In genomic region chrX:157449000-157449399, GRCm38 (mm10) we compare ENCODE assay signal across 28 mouse cellular contexts. TPM values are rescaled to one million over a fixed set of nuclear protein-coding genes. Genes with fewer than 3 reads are reported as not detected.
"Had no signal": no experiment of that assay in that cellular context is flagged by ENCODE, and none has a peak within 500 bp of the region (broad histone marks: within the 10 kb centered on the region; RNA-seq: fewer than 3 reads in every experiment).

No protein-coding gene starts in this region.

- DNase-seq: gastrocnemius, postnatal 14 days; gastrocnemius, postnatal 36 days; heart, adult 11 months; heart, adult 2 months; heart, postnatal 14 days; heart, postnatal 36 days; kidney, adult 11 months; kidney, adult 2 months; kidney, adult 9 months; kidney, postnatal 10 days; kidney, postnatal 25 days; kidney, postnatal 4 days; left cerebral cortex, postnatal 4 days had no signal

- ATAC-seq: hindbrain, postnatal 0 days; intestine, embryonic 16.5 days; liver, embryonic 12.5 days had no signal

- H3K27ac ChIP-seq: heart, adult 2 months; heart, embryonic 13.5 days; heart, embryonic 15.5 days; hindbrain, embryonic 13.5 days; hindbrain, embryonic 15.5 days; hindbrain, postnatal 0 days; layer of hippocampus, adult 2 months; left cerebral cortex, adult 2 months; limb, embryonic 13.5 days; limb, embryonic 15.5 days; liver, embryonic 12.5 days; liver, embryonic 14.5 days had no signal

- H3K4me2 ChIP-seq: heart, embryonic 11.5 days; heart, embryonic 13.5 days; heart, embryonic 15.5 days; hindbrain, embryonic 13.5 days; hindbrain, embryonic 15.5 days; limb, embryonic 13.5 days; limb, embryonic 15.5 days; liver, embryonic 12.5 days had no signal

- H3K9ac ChIP-seq: heart, embryonic 13.5 days; heart, embryonic 15.5 days; hindbrain, embryonic 13.5 days; hindbrain, embryonic 15.5 days; limb, embryonic 13.5 days; limb, embryonic 15.5 days; liver, embryonic 12.5 days; liver, embryonic 14.5 days had no signal

- H3K9me3 ChIP-seq: heart, embryonic 13.5 days; heart, embryonic 15.5 days; hindbrain, embryonic 13.5 days; hindbrain, embryonic 15.5 days; limb, embryonic 13.5 days; limb, embryonic 15.5 days; liver, embryonic 12.5 days had no signal

- H3K36me3 ChIP-seq: heart, embryonic 15.5 days; hindbrain, embryonic 13.5 days; hindbrain, embryonic 15.5 days; limb, embryonic 13.5 days; limb, embryonic 15.5 days had no signal

- H3K4me3 ChIP-seq: heart, adult 2 months; heart, embryonic 13.5 days; heart, embryonic 15.5 days; hindbrain, embryonic 13.5 days; hindbrain, embryonic 15.5 days; layer of hippocampus, adult 2 months; left cerebral cortex, adult 2 months; limb, embryonic 13.5 days; limb, embryonic 15.5 days; liver, embryonic 12.5 days had no signal

- H3K27me3 ChIP-seq: heart, embryonic 13.5 days; heart, embryonic 15.5 days; hindbrain, embryonic 13.5 days; hindbrain, embryonic 15.5 days; limb, embryonic 13.5 days; limb, embryonic 15.5 days; liver, embryonic 12.5 days had no signal

- H3K4me1 ChIP-seq: heart, embryonic 13.5 days; heart, embryonic 15.5 days; hindbrain, embryonic 13.5 days; hindbrain, embryonic 15.5 days; limb, embryonic 13.5 days; limb, embryonic 15.5 days; liver, embryonic 12.5 days had no signal

RNA-seq across cellular contexts. Expression of gene Phex, which starts 33.9 kb away (rescaled TPM):
- total RNA-seq: liver, adult 2 months had no signal
- polyA plus RNA-seq: kidney, adult 2 months; liver, adult 2 months; liver, embryonic 16.5 days had no signal
